In genomic region chr14:61258352-61258751, GRCm38 (mm10) we compare ENCODE assay signal across 14 mouse cellular contexts. TPM values are rescaled to one million over a fixed set of nuclear protein-coding genes. Genes with fewer than 3 reads are reported as not detected.
DNase-seq lines count a peak whose midpoint lies in the region; ATAC-seq and TF ChIP-seq lines count a peak whose summit lies in the region.
"Had no signal": no experiment of that assay in that cellular context is flagged by ENCODE, and none has a peak within 500 bp of the region (broad histone marks: within the 10 kb centered on the region; RNA-seq: fewer than 3 reads in every experiment).

TSS of gene Sgcg (minus strand) at chr14:61258490.

- no peak within 1 kb of the TSS for H3K4me3 ChIP-seq in lung, adult 2 months (replicated peaks; ENCODE audit: extremely low read depth, low read depth, low read length)
- H3K4me3 ChIP-seq in myocyte, result peak within 1 kb of the TSS; percentile 24
- H3K4me3 ChIP-seq: liver, embryonic 13.5 days; midbrain, embryonic 12.5 days; neural tube, embryonic 13.5 days; stomach, embryonic 15.5 days had no signal

- no peak for TF ChIP-seq CTCF in lung, adult 2 months (IDR thresholded peaks at IDR 0.05; ENCODE audit: insufficient read depth, low read length)

- no peak for ATAC-seq in megakaryocyte progenitor cell, adult 5-6 weeks (replicated peaks; ENCODE audit: poor library complexity)
- ATAC-seq: intestine, postnatal 0 days had no signal

- H3K79me2 ChIP-seq in myocyte (ENCODE audit: control insufficient read depth, insufficient read depth), result peaks cover 5% of the 10 kb centered on the region

- no peaks in the 10 kb centered on the region for H3K36me3 ChIP-seq in myocyte (ENCODE audit: control insufficient read depth, insufficient read depth)
- H3K36me3 ChIP-seq: liver, embryonic 13.5 days; midbrain, embryonic 12.5 days; neural tube, embryonic 13.5 days; stomach, embryonic 15.5 days had no signal

- H3K4me1 ChIP-seq in lung, adult 2 months (ENCODE audit: control insufficient read depth, insufficient read depth, low read length), result no peaks in the 10 kb centered on the region
- H3K4me1 ChIP-seq: liver, embryonic 13.5 days; midbrain, embryonic 12.5 days; neural tube, embryonic 13.5 days; stomach, embryonic 15.5 days had no signal

- H3K4me2 ChIP-seq in myocyte (ENCODE audit: low read depth), result peak within 1 kb of the TSS; percentile 64
- H3K4me2 ChIP-seq: liver, embryonic 13.5 days; midbrain, embryonic 12.5 days; neural tube, embryonic 13.5 days; stomach, embryonic 15.5 days had no signal

- no peak within 1 kb of the TSS for H3ac ChIP-seq in myocyte (ENCODE audit: control insufficient read depth, insufficient read length)

- no peak for TF ChIP-seq POLR2A in lung, adult 2 months (IDR thresholded peaks at IDR 0.05; ENCODE audit: borderline replicate concordance, extremely low read depth, low read depth, low read length)
- TF ChIP-seq POLR2A in myocyte (IDR thresholded peaks at IDR 0.05; ENCODE audit: insufficient read length, low read depth), result no peak

- DNase-seq in lung, postnatal 10 days, result peak; percentile 31
- no peak for DNase-seq in lung, adult 2 months
- peak; percentile 66 to 76 for DNase-seq in gastrocnemius, postnatal 36 days
- DNase-seq in heart, postnatal 10 days, result peak; percentile 79 to 82
- DNase-seq in left cerebral cortex, postnatal 10 days (ENCODE audit: extremely low spot score in 1 of 2, low spot score in 2 of 2), result no peak
- DNase-seq in left cerebral cortex, adult 18-20 months (ENCODE audit: low spot score in 2 of 2), result no peak
- DNase-seq: cerebellum, postnatal 36 days; liver, embryonic 13.5 days had no signal

- no peaks in the 10 kb centered on the region for H3K27me3 ChIP-seq in myocyte (ENCODE audit: control insufficient read depth, insufficient read depth, insufficient read length)
- H3K27me3 ChIP-seq: liver, embryonic 13.5 days; midbrain, embryonic 12.5 days; neural tube, embryonic 13.5 days; stomach, embryonic 15.5 days had no signal

- 26% methylated on average over 11 of the region's 11 CpGs for WGBS in lung, adult 2 months

- intact Hi-C loops in gastrocnemius, postnatal 36 days (cut with DNase I), result no loop called here
- intact Hi-C loops in heart, postnatal 10 days (cut with DNase I), result no loop called here
- intact Hi-C loops in left cerebral cortex, postnatal 10 days (cut with DNase I), result no loop called here

TF ChIP-seq in myocyte, 11 proteins besides CTCF, POLR2A, EP300 and RAD21:
- TF ChIP-seq POLR2AphosphoS2 (IDR thresholded peaks at IDR 0.05; ENCODE audit: insufficient read length, low read depth) (no peak), REST (IDR thresholded peaks at IDR 0.05; ENCODE audit: insufficient read depth, insufficient read length) (no peak), MYOG (IDR thresholded peaks at IDR 0.05; ENCODE audit: control insufficient read depth in 1 of 3, insufficient read depth in 1 of 3, insufficient read length in 2 of 3, low read depth in 2 of 3) (no peak), TCF12 (IDR thresholded peaks at IDR 0.05; ENCODE audit: insufficient read depth, poor library complexity, severe bottlenecking) (no peak), MYOD1 (IDR thresholded peaks at IDR 0.05; ENCODE audit: control insufficient read depth in 1 of 3, insufficient read length in 2 of 3, low read depth in 2 of 3) (no peak), TCF3 (IDR thresholded peaks at IDR 0.05; ENCODE audit: insufficient read length, low read depth) (no peak)

RNA-seq across cellular contexts. Expression of gene Sgcg, which starts in this region (rescaled TPM):
- polyA plus RNA-seq in lung, adult 2 months (2012; rRNA removed), result 1.8 and 5.6 TPM in 2 replicates
- 100 to 1,000 TPM; 107 to 128 TPM for total RNA-seq in gastrocnemius, postnatal 36 days (2021)
- 100 to 1,000 TPM; 205 to 214 TPM for total RNA-seq in heart, postnatal 10 days (2021)
- polyA plus RNA-seq in myocyte (2012; fragmentation: generic; extraction: Trizol), result 60.1 TPM
- under 1 TPM in 1 of 2 experiments, not detected in 1; 0.17 TPM for total RNA-seq in left cerebral cortex, postnatal 10 days (2021)
- total RNA-seq in megakaryocyte progenitor cell, adult 5-6 weeks (2015), result not detected in 2 replicates
- not detected in 2 replicates for total RNA-seq in megakaryocyte progenitor cell, adult 5-6 weeks (2017)
- under 1 TPM in 1 of 2 experiments, not detected in 1; 0.40 TPM for total RNA-seq in left cerebral cortex, adult 18-20 months (2021)
- polyA plus RNA-seq: midbrain, embryonic 12.5 days had no signal

Comparison
In these comparisons a context has a peak if more than half of its experiments do, and no peak if none do; other contexts are left out.
1. RNA of gene Sgcg (total RNA-seq): 205 to 214 TPM in heart, postnatal 10 days and 107 to 128 TPM in gastrocnemius, postnatal 36 days; 0.40 TPM in left cerebral cortex, adult 18-20 months, 0.17 TPM in left cerebral cortex, postnatal 10 days and not detected in megakaryocyte progenitor cell, adult 5-6 weeks; every median in the first group is over 10 times any median in the second.
2. DNase-seq: peak in lung, postnatal 10 days (single experiment), gastrocnemius, postnatal 36 days (2 of 2) and heart, postnatal 10 days (2 of 2); none in lung, adult 2 months (single experiment), left cerebral cortex, postnatal 10 days (0 of 2) and left cerebral cortex, adult 18-20 months (0 of 2).